Mouse (Mus musculus) midbrain, postnatal 0 days (tissue): ENCODE data around the gene A430089I19Rik. TPM values are rescaled to one million over a fixed set of nuclear protein-coding genes. Genes with fewer than 3 reads are reported as not detected.
"Not testable (repeated sequence)": the region's sequence is repeated elsewhere in the genome, so short reads cannot be mapped to it uniquely, and the experiment has no call there.

ENCODE experiments used
- ATAC-seq: fragments of 200-750 bp; cut with Nextera tagmentation; 2 replicates; pipeline ENCODE4 v1.8.0; 2017; ENCODE audit warnings: moderate number of reproducible peaks, mild to moderate bottlenecking, moderate TSS enrichment, moderate library complexity; ENCODE audit not compliant: low FRiP score
- DNase-seq: peaks from one replicate; pipeline ENCODE4 v3.0.0-alpha.2; 2015; ENCODE audit warnings: low spot score
- H3K27ac ChIP-seq: fragments of 300-500 bp; sonication (generic); 2 replicates; pipeline ENCODE4 v1.5.1; 2014; ENCODE audit warnings: low read depth, mild to moderate bottlenecking, low read length, mixed read lengths
- H3K27me3 ChIP-seq: fragments of 300-500 bp; sonication (generic); 2 replicates; pipeline ENCODE4 v1.6.1; 2014; ENCODE audit warnings: low read length, control low read depth, mixed read lengths; ENCODE audit not compliant: insufficient read depth
- H3K36me3 ChIP-seq: fragments of 300-500 bp; sonication (generic); 2 replicates; pipeline ENCODE4 v1.6.1; 2014; ENCODE audit warnings: low read length, control low read depth, mixed read lengths; ENCODE audit not compliant: insufficient read depth
- H3K4me1 ChIP-seq: fragments of 300-500 bp; sonication (generic); 2 replicates; pipeline ENCODE4 v1.6.1; 2014; ENCODE audit warnings: mild to moderate bottlenecking, control low read depth, antibody characterized with exemption, low read length, mixed read lengths; ENCODE audit not compliant: insufficient read depth
- H3K4me2 ChIP-seq: fragments of 300-500 bp; sonication (generic); 2 replicates; pipeline ENCODE4 v1.6.1; 2014; ENCODE audit warnings: low read depth, mild to moderate bottlenecking, low read length, mixed read lengths; ENCODE audit not compliant: poor library complexity, severe bottlenecking
- H3K4me3 ChIP-seq: fragments of 300-500 bp; sonication (generic); 2 replicates; pipeline ENCODE4 v1.5.1; 2014; ENCODE audit warnings: low read depth, mild to moderate bottlenecking, low read length, moderate library complexity
- H3K9ac ChIP-seq: fragments of 300-500 bp; sonication (generic); replicated peaks from 2 replicates; pipeline ENCODE4 v1.6.1; 2014; ENCODE audit warnings: mild to moderate bottlenecking, low read length, moderate library complexity, mixed read lengths; ENCODE audit not compliant: poor library complexity, severe bottlenecking
- H3K9me3 ChIP-seq: fragments of 300-500 bp; sonication (generic); 2 replicates; pipeline ENCODE4 v1.6.1; 2016; ENCODE audit warnings: low read length, control low read depth
- WGBS: fragments of 180-500 bp; shearing (Covaris S2); extraction: QIAGEN DNeasy Blood & Tissue Kit; methylation state at CpG from one replicate; pipeline ENCODE4 v1.1.7; 2014; 5-methylcytosine and 5-hydroxymethylcytosine counted together
- polyA plus RNA-seq: library from polyadenylated mRNA; unstranded; fragments of >200 nt; fragmentation: Nextera tagmentation; extraction: Ambion mirVana; gene quantifications from 2 replicates; pipeline ENCODE4 v1.2.1, GENCODE M21; 2015
- total RNA-seq: library from RNA; depleted of rRNA; stranded (reverse); fragments of >200 nt; gene quantifications from 2 replicates; pipeline ENCODE4 v1.2.3, GENCODE M21; 2014; rRNA removed

A430089I19Rik gene
- total RNA-seq = not detected in 2 replicates
- polyA plus RNA-seq = not detected in 2 replicates

- H3K4me3 ChIP-seq, H3K4me1 ChIP-seq, H3K36me3 ChIP-seq, H3K4me2 ChIP-seq, ATAC-seq, H3K9me3 ChIP-seq, H3K9ac ChIP-seq, DNase-seq, H3K27me3 ChIP-seq, H3K27ac ChIP-seq: not testable (repeated sequence)
- 77% methylated on average over 1 of the region's 1 CpGs for WGBS
Measured at GRCm38 (mm10) chr5:94306696-94307095, at the start of gene A430089I19Rik. TSS of gene A430089I19Rik (minus strand) at chr5:94306796.

GRCm38 (mm10) chr5:94339449-94339848 is 32.9 kb upstream of the A430089I19Rik start, which contains the start of gene AA792892:
TSS of gene AA792892 (plus strand) at chr5:94339749.
- WGBS = no CpG with 5 or more reads among the region's 2 CpGs
- not testable (repeated sequence) for H3K4me3 ChIP-seq

GRCm38 (mm10) chr5:94314135-94314534 is 7.5 kb upstream of the A430089I19Rik start, which contains the start of gene Gm6502:
TSS of gene Gm6502 (plus strand) at chr5:94314435.
- H3K9me3 ChIP-seq, H3K4me3 ChIP-seq, DNase-seq, H3K36me3 ChIP-seq, H3K4me1 ChIP-seq, H3K27ac ChIP-seq, H3K9ac ChIP-seq, ATAC-seq, H3K27me3 ChIP-seq, H3K4me2 ChIP-seq: not testable (repeated sequence)
- no CpG with 5 or more reads among the region's 2 CpGs for WGBS

More at GRCm38 (mm10) chr5:94339449-94339848, 32.9 kb upstream of the A430089I19Rik start, which contains the start of gene AA792892:
- H3K27me3 ChIP-seq, H3K36me3 ChIP-seq, H3K27ac ChIP-seq, ATAC-seq, H3K4me1 ChIP-seq, H3K4me2 ChIP-seq, DNase-seq, H3K9ac ChIP-seq, H3K9me3 ChIP-seq: not testable (repeated sequence)

Other genes with a start within 250 kb of the A430089I19Rik start
- gene BC061212, start 236.3 kb downstream of the A430089I19Rik start, total RNA-seq = not detected in 2 replicates
- not detected in 2 replicates for gene BC061212, start 236.3 kb downstream of the A430089I19Rik start, polyA plus RNA-seq
- not detected in 2 replicates for gene Gm6351, start 230.4 kb downstream of the A430089I19Rik start, total RNA-seq
- gene Gm6351, start 230.4 kb downstream of the A430089I19Rik start, polyA plus RNA-seq = not detected in 2 replicates
- not detected in 2 replicates for gene Gm3106, start 88.8 kb downstream of the A430089I19Rik start, total RNA-seq
- not detected in 2 replicates for gene Gm3106, start 88.8 kb downstream of the A430089I19Rik start, polyA plus RNA-seq
- gene Gm6502, start 7.6 kb upstream of the A430089I19Rik start, total RNA-seq = not detected in 2 replicates
- not detected in 2 replicates for gene Gm6502, start 7.6 kb upstream of the A430089I19Rik start, polyA plus RNA-seq
- not detected in 2 replicates for gene AA792892, start 33.0 kb upstream of the A430089I19Rik start, total RNA-seq
- not detected in 2 replicates for gene AA792892, start 33.0 kb upstream of the A430089I19Rik start, polyA plus RNA-seq
- gene Gm7682, start 139.0 kb upstream of the A430089I19Rik start, total RNA-seq = not detected in 2 replicates
- not detected in 2 replicates for gene Gm7682, start 139.0 kb upstream of the A430089I19Rik start, polyA plus RNA-seq
- gene Gm3139, start 219.5 kb upstream of the A430089I19Rik start, total RNA-seq = not detected in 2 replicates
- gene Gm3139, start 219.5 kb upstream of the A430089I19Rik start, polyA plus RNA-seq = not detected in 2 replicates